Mouse (Mus musculus) embryonic facial prominence, embryonic 12.5 days (tissue): ENCODE measurements around the gene Gpsm3. TPM values are rescaled to one million over a fixed set of nuclear protein-coding genes. Genes with fewer than 3 reads are reported as not detected.
A peak's percentile ranks its signal among the peaks of the same experiment; 100 is the strongest.

Experiments
- ATAC-seq: fragments of 200-750 bp; cut with Nextera tagmentation; 2 replicates; pipeline ENCODE4 v1.8.0; 2017; ENCODE audit not compliant: insufficient number of reproducible peaks, insufficient read depth, low FRiP score, low TSS enrichment
- H3K27ac ChIP-seq: fragments of 300-500 bp; sonication (generic); 2 replicates; pipeline ENCODE4 v1.5.1; 2016; ENCODE audit warnings: mild to moderate bottlenecking
- H3K27me3 ChIP-seq: fragments of 300-500 bp; sonication (generic); 2 replicates; pipeline ENCODE4 v1.6.1; 2016; ENCODE audit warnings: mild to moderate bottlenecking, moderate library complexity
- H3K36me3 ChIP-seq: fragments of 300-500 bp; sonication (generic); 2 replicates; pipeline ENCODE4 v1.6.1; 2016; ENCODE audit warnings: mild to moderate bottlenecking
- H3K4me1 ChIP-seq: fragments of 300-500 bp; sonication (generic); 2 replicates; pipeline ENCODE4 v1.6.1; 2016
- H3K4me2 ChIP-seq: fragments of 300-500 bp; sonication (generic); replicated peaks from 2 replicates; pipeline ENCODE4 v1.6.1; 2016; ENCODE audit warnings: mild to moderate bottlenecking, moderate library complexity
- H3K4me3 ChIP-seq: fragments of 300-500 bp; sonication (generic); 2 replicates; pipeline ENCODE4 v1.5.1; 2016; ENCODE audit warnings: mild to moderate bottlenecking
- H3K9ac ChIP-seq: fragments of 300-500 bp; sonication (generic); 2 replicates; pipeline ENCODE4 v1.6.1; 2016; ENCODE audit warnings: mild to moderate bottlenecking, moderate library complexity
- H3K9me3 ChIP-seq: fragments of 300-500 bp; sonication (generic); 2 replicates; pipeline ENCODE4 v1.6.1; 2016; ENCODE audit warnings: mild to moderate bottlenecking, moderate library complexity
- WGBS: fragments of 180-500 bp; shearing (Covaris S2); methylation state at CpG from one replicate; pipeline ENCODE4 v1.1.7; 2016; 5-methylcytosine and 5-hydroxymethylcytosine counted together
- polyA plus RNA-seq: library from polyadenylated mRNA; unstranded; fragments of >200 nt; fragmentation: Nextera tagmentation; extraction: Ambion mirVana; gene quantifications from 2 replicates; pipeline ENCODE4 v1.2.1, GENCODE M21; 2016

Gene Gpsm3
- polyA plus RNA-seq, 1 experiment from 2014 or later = 3.5 TPM

DNA sequence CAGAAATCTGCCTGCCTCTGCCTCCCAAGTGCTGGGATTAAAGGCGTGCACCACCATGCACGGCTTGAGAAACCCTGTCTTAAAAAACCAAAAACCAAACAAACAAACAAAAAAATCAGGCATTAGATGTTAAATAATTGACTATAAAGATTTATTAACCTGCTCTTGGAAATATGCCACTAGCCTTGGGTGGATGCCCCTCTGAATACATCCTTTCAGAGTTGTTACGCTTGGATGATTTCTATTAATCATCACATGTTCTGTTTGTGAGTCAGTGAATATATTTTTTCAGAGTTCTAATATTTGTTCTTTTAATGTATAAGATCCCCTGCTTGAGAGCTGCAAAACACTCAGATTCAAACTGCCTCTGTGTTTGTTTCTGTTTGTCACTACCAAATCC lies 35.4 kb downstream of the Gpsm3 start:
- WGBS = 94% methylated on average over 3 of the region's 3 CpGs
- ATAC-seq = no peak

GRCm38 (mm10) chr17:34626062-34626772 lies 36.6 kb downstream of the Gpsm3 start:
- peaks cover 40% of the 10 kb centered on the region for H3K4me1 ChIP-seq
- H3K27me3 ChIP-seq = peaks cover 19% of the 10 kb centered on the region
- H3K4me3 ChIP-seq = peak overlapping the region; percentile 68
- peak overlapping the region; percentile 60 for H3K9ac ChIP-seq
- H3K4me2 ChIP-seq = peak overlapping the region; percentile 78
- peak overlapping the region; percentile 89; the same call in 1 of the 2 replicates for H3K27ac ChIP-seq
- no peak for ATAC-seq
- 50% methylated on average over 16 of the region's 16 CpGs for WGBS
- H3K9me3 ChIP-seq = no peaks in the 10 kb centered on the region
- peaks cover 23% of the 10 kb centered on the region for H3K36me3 ChIP-seq

More for the DNA sequence above, 35.4 kb downstream of the Gpsm3 start:
- Histone ChIP-seq H3K36me3 (peaks cover 28% of the 10 kb centered on the region), H3K27ac (no peak overlapping the region), H3K4me3 (no peak overlapping the region), H3K4me2 (no peak overlapping the region), H3K27me3 (peaks cover 7% of the 10 kb centered on the region), H3K4me1 (peaks cover 28% of the 10 kb centered on the region), H3K9ac (no peak overlapping the region), H3K9me3 (no peaks in the 10 kb centered on the region)

- Histone ChIP-seq H3K9me3 (no peaks in the 10 kb centered on the region), H3K4me2 (peak overlapping the region; percentile 78), H3K4me1 (peaks cover 44% of the 10 kb centered on the region), H3K9ac (peak overlapping the region; percentile 60), H3K27ac (peak overlapping the region; percentile 89), H3K27me3 (peaks cover 24% of the 10 kb centered on the region), H3K36me3 (peaks cover 23% of the 10 kb centered on the region), H3K4me3 (peak overlapping the region; percentile 68)
- WGBS = under 1% methylated on average over 18 of the region's 18 CpGs
- ATAC-seq = peak; percentile 8
These were observed 37.1 kb downstream of the Gpsm3 start for GRCm38 (mm10) chr17:34626773-34627092.

- ATAC-seq = peak; percentile 70
- under 1% methylated on average over 45 of the region's 45 CpGs for WGBS
- H3K9me3 ChIP-seq = no peaks in the 10 kb centered on the region
- H3K4me2 ChIP-seq = peak overlapping the region; percentile 78
- peaks cover 30% of the 10 kb centered on the region for H3K27me3 ChIP-seq
- peak overlapping the region; percentile 60 for H3K9ac ChIP-seq
- peak overlapping the region; percentile 89 for H3K27ac ChIP-seq
- H3K4me1 ChIP-seq = peaks cover 46% of the 10 kb centered on the region
- peak overlapping the region; percentile 68 for H3K4me3 ChIP-seq
- peaks cover 19% of the 10 kb centered on the region for H3K36me3 ChIP-seq
These were observed 37.7 kb downstream of the Gpsm3 start for GRCm38 (mm10) chr17:34627093-34627942.

- Histone ChIP-seq H3K36me3 (peaks cover 11% of the 10 kb centered on the region), H3K4me3 (peak within 1 kb of the TSS; percentile 68), H3K4me1 (peaks cover 46% of the 10 kb centered on the region), H3K9me3 (no peaks in the 10 kb centered on the region), H3K27ac (peak within 1 kb of the TSS; percentile 89), H3K4me2 (peak within 1 kb of the TSS; percentile 78), H3K27me3 (peaks cover 38% of the 10 kb centered on the region), H3K9ac (peak within 1 kb of the TSS; percentile 60)
- WGBS = 4% methylated on average over 29 of the region's 29 CpGs
- no peak for ATAC-seq
These were observed 38.5 kb downstream of the Gpsm3 start, which contains the start of gene Ppt2 for GRCm38 (mm10) chr17:34627943-34628643. Gene Ppt2 (minus strand): TSS chr17:34628510.

DNA sequence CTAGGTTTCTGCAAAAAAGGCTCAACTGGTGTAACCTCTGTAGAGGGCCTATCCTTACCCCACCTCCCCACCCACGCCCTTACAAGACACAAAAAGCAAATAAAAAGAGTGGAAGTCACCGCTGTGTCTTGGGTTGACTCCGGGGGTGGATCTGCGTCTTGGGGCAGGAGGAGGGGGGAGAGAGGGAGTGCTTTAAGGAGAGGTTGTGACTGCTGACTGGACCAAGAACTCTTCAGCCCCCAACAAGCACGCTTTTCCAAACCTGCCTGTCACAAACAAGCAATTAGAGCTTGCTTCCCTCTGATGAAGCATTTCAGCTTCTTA lies 39.0 kb downstream of the Gpsm3 start:
- Histone ChIP-seq H3K27me3 (peaks cover 43% of the 10 kb centered on the region), H3K4me1 (peaks cover 46% of the 10 kb centered on the region)
- 36% methylated on average over 5 of the region's 5 CpGs for WGBS

GRCm38 (mm10) chr17:34629221-34629751 lies 39.7 kb downstream of the Gpsm3 start, which contains the start of gene Prrt1:
Gene Prrt1 (plus strand): TSS chr17:34629533.
- Histone ChIP-seq H3K9me3 (no peaks in the 10 kb centered on the region), H3K36me3 (no peaks in the 10 kb centered on the region), H3K4me3 (peak within 1 kb of the TSS; percentile 68), H3K9ac (peak within 1 kb of the TSS; percentile 60), H3K27me3 (peaks cover 44% of the 10 kb centered on the region), H3K4me1 (peaks cover 46% of the 10 kb centered on the region), H3K27ac (peak within 1 kb of the TSS; percentile 89), H3K4me2 (peak within 1 kb of the TSS; percentile 78)
- WGBS = 2% methylated on average over 16 of the region's 16 CpGs
- ATAC-seq = no peak

More for the DNA sequence above, 39.0 kb downstream of the Gpsm3 start:
- Histone ChIP-seq H3K4me2 (peak overlapping the region; percentile 78), H3K36me3 (peaks cover 6% of the 10 kb centered on the region), H3K9me3 (no peaks in the 10 kb centered on the region), H3K4me3 (peak overlapping the region; percentile 68), H3K27ac (peak overlapping the region; percentile 89), H3K9ac (peak overlapping the region; percentile 60; the same call in 1 of the 2 replicates)
- no peak for ATAC-seq

DNA sequence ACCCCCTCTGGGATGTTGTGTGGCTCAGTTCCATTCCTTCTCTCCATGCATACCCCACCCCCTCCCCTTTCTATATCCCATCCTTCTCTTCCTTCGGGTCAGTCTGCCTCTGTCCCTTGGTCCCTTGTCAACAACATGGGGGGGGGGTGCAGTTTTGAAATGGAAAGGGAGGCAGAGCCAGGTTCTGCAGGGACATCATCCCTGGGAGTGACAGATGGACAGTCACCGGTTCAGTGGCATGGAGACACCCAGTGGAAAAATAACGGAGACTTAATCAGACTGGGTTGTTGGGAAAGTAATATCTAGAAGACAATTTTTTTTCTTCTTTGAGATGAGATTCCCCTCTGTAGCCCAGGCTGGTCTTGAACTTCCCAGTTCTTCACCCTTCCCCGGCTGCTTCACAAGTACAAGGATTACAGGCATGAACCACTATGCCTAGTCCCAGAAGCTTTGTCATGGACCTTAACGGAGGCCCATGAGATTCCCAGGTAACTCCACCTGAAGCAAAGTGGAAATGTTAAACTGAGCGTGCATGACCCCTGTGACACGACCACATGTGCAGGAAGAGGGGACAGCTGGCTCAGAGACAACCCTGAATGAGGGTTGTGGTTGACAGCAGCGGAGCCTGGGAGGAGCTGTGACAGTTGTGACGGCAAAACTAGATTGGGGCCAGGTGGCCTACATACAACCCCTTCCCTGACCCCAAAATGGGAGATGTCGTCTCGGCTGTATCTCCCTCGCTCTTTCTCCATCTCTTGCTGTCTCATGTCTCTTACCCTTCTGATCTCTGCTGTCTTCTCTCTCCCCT lies 40.4 kb downstream of the Gpsm3 start:
- Histone ChIP-seq H3K4me2 (peak overlapping the region; percentile 78), H3K27ac (no peak overlapping the region), H3K27me3 (peaks cover 44% of the 10 kb centered on the region), H3K9me3 (no peaks in the 10 kb centered on the region), H3K4me1 (peaks cover 46% of the 10 kb centered on the region), H3K36me3 (no peaks in the 10 kb centered on the region), H3K4me3 (peak overlapping the region; percentile 68; the same call in 1 of the 2 replicates), H3K9ac (no peak overlapping the region)
- ATAC-seq = no peak
- 13% methylated on average over 12 of the region's 12 CpGs for WGBS

DNA sequence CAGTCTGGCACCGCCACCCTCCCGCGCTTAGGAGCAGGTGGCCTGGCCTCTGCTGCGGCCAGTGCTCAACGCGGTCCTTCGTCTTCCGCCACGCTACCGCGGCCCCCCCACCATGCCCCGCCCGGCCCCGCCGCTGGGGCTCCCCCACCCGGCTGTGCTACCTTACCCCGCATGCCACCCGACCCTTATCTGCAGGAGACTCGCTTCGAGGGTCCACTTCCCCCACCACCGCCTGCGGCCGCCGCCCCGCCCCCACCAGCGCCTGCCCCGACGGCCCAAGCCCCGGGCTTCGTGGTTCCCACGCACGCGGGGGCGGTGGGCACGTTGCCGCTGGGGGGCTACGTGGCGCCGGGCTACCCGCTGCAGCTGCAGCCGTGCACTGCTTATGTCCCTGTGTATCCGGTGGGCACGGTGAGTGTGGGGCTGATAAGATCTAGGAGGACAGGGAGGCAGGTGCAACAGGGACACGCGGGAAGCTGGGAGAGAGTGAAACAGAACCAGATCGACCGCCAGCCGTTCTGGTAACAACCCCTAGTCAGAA lies 41.2 kb downstream of the Gpsm3 start:
- 3% methylated on average over 48 of the region's 48 CpGs for WGBS
- H3K4me3 ChIP-seq = peak overlapping the region; percentile 34
- peak overlapping the region; percentile 27 for H3K9ac ChIP-seq
- no peaks in the 10 kb centered on the region for H3K9me3 ChIP-seq
- no peak overlapping the region for H3K27ac ChIP-seq
- H3K4me1 ChIP-seq = peaks cover 46% of the 10 kb centered on the region
- no peaks in the 10 kb centered on the region for H3K36me3 ChIP-seq
- H3K4me2 ChIP-seq = peak overlapping the region; percentile 78
- no peak for ATAC-seq
- peaks cover 44% of the 10 kb centered on the region for H3K27me3 ChIP-seq

DNA sequence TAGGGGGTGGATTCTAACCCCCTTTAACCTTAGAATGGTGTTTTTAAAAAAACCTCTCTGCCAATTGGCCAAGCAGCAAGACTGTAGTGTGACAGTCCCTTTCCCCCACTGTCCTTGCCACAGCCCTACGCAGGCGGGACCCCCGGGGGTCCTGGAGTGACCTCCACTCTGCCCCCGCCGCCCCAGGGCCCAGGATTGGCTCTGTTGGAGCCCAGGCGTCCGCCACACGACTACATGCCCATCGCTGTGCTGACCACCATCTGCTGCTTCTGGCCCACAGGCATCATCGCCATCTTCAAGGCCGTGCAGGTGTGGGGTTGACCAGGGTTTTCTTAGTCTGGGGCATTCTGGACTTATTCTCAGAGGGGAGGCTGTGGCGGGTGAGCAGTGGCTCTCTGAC lies 42.0 kb downstream of the Gpsm3 start:
- Histone ChIP-seq H3K4me1 (peaks cover 39% of the 10 kb centered on the region), H3K4me2 (peak overlapping the region; percentile 78), H3K27me3 (peaks cover 44% of the 10 kb centered on the region), H3K9ac (no peak overlapping the region), H3K36me3 (no peaks in the 10 kb centered on the region), H3K9me3 (no peaks in the 10 kb centered on the region), H3K27ac (no peak overlapping the region), H3K4me3 (peak overlapping the region; percentile 34)
- 6% methylated on average over 12 of the region's 12 CpGs for WGBS
- ATAC-seq = no peak
